21 mouse cellular contexts compared by ENCODE assay signal in the genomic region with DNA sequence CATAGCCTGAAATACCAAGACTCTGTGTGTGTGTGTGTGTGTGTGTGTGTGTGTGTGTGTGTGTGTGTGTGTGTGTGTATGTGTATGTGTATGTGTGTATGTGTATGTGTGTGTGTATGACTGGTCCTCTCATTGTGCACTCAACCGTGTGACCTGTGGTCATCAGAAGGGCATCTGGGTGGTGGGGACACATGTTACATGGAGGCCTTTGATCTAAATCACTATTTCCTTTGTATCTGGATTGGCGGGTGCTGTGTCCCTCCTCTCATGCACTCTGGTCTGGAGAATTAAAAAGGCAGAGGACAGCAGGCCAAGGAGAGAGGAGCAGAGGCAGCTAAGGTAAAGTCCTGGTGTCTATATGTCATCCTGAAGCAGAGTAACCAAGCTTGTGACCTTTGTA. TPM values are rescaled to one million over a fixed set of nuclear protein-coding genes. Genes with fewer than 3 reads are reported as not detected.
DNase-seq lines count a peak whose midpoint lies in the region; ATAC-seq and TF ChIP-seq lines count a peak whose summit lies in the region.
"Had no signal": no experiment of that assay in that cellular context is flagged by ENCODE, and none has a peak within 500 bp of the region (broad histone marks: within the 10 kb centered on the region; RNA-seq: fewer than 3 reads in every experiment).

Gene Tpsb2, plus strand, starts transcription at position 301 of the 400 bp plus-strand sequence.

- no peak for TF ChIP-seq EP300 in heart, postnatal 0 days (IDR thresholded peaks at IDR 0.05; ENCODE audit: low read depth)

- no peaks in the 10 kb centered on the region for H3K27me3 ChIP-seq in embryonic facial prominence, embryonic 14.5 days (replicated peaks; ENCODE audit: control insufficient read depth, insufficient read depth, low read length)
- H3K27me3 ChIP-seq in embryonic facial prominence, embryonic 10.5 days (replicated peaks; ENCODE audit: low read depth, poor library complexity, severe bottlenecking), result 0 out of 2 replicates have a peak, but pooled peaks cover 6% of the 10 kb centered on the region
- H3K27me3 ChIP-seq in heart, postnatal 0 days (ENCODE audit: control insufficient read depth, insufficient read depth, low read length), result no peaks in the 10 kb centered on the region
- H3K27me3 ChIP-seq in embryonic facial prominence, embryonic 15.5 days, result no peaks in the 10 kb centered on the region
- H3K27me3 ChIP-seq in stomach, embryonic 16.5 days (ENCODE audit: control insufficient read depth, insufficient read depth, low read length), result no peaks in the 10 kb centered on the region
- H3K27me3 ChIP-seq: hindbrain, embryonic 15.5 days had no signal

- no peak for ATAC-seq in embryonic facial prominence, embryonic 14.5 days (ENCODE audit: low read depth)
- ATAC-seq in heart, postnatal 0 days (ENCODE audit: insufficient read depth, low read depth), result no peak
- ATAC-seq in embryonic facial prominence, embryonic 15.5 days (ENCODE audit: insufficient number of reproducible peaks, low FRiP score, low TSS enrichment, low read depth), result no peak
- no peak for ATAC-seq in stomach, embryonic 16.5 days (ENCODE audit: insufficient read depth, low FRiP score)
- ATAC-seq: forebrain, embryonic 16.5 days; intestine, embryonic 16.5 days had no signal

- H3K36me3 ChIP-seq in embryonic facial prominence, embryonic 14.5 days (ENCODE audit: control insufficient read depth, insufficient read depth, low read length), result no peaks in the 10 kb centered on the region
- H3K36me3 ChIP-seq in embryonic facial prominence, embryonic 10.5 days (replicated peaks), result no peaks in the 10 kb centered on the region
- no peaks in the 10 kb centered on the region for H3K36me3 ChIP-seq in heart, postnatal 0 days (replicated peaks; ENCODE audit: control insufficient read depth, insufficient read depth, low read length)
- H3K36me3 ChIP-seq in embryonic facial prominence, embryonic 15.5 days, result no peaks in the 10 kb centered on the region
- H3K36me3 ChIP-seq in stomach, embryonic 16.5 days (ENCODE audit: control insufficient read depth, insufficient read depth, low read length), result no peaks in the 10 kb centered on the region
- H3K36me3 ChIP-seq: forebrain, embryonic 12.5 days; heart, embryonic 13.5 days; hindbrain, embryonic 15.5 days had no signal

- TF ChIP-seq CTCF in heart, postnatal 0 days (IDR thresholded peaks at IDR 0.05; ENCODE audit: low read depth), result no peak

- no peaks in the 10 kb centered on the region for H3K9me3 ChIP-seq in embryonic facial prominence, embryonic 14.5 days (ENCODE audit: control insufficient read depth, low read length)
- no peaks in the 10 kb centered on the region for H3K9me3 ChIP-seq in embryonic facial prominence, embryonic 10.5 days
- H3K9me3 ChIP-seq in heart, postnatal 0 days (replicated peaks; ENCODE audit: control insufficient read depth, low read length), result no peaks in the 10 kb centered on the region
- H3K9me3 ChIP-seq in embryonic facial prominence, embryonic 15.5 days (replicated peaks), result no peaks in the 10 kb centered on the region
- H3K9me3 ChIP-seq in stomach, embryonic 16.5 days (replicated peaks; ENCODE audit: control insufficient read depth, low read length), result no peaks in the 10 kb centered on the region
- H3K9me3 ChIP-seq: forebrain, embryonic 12.5 days; heart, embryonic 13.5 days; hindbrain, embryonic 15.5 days had no signal

- no peak within 1 kb of the TSS for H3K27ac ChIP-seq in embryonic facial prominence, embryonic 14.5 days (replicated peaks; ENCODE audit: low read depth, low read length)
- H3K27ac ChIP-seq in embryonic facial prominence, embryonic 10.5 days (replicated peaks), result no peak within 1 kb of the TSS
- H3K27ac ChIP-seq in heart, postnatal 0 days (ENCODE audit: low read depth), result no peak within 1 kb of the TSS
- no peak within 1 kb of the TSS for H3K27ac ChIP-seq in embryonic facial prominence, embryonic 15.5 days (replicated peaks)
- no peak within 1 kb of the TSS for H3K27ac ChIP-seq in stomach, embryonic 16.5 days (ENCODE audit: low read length)
- H3K27ac ChIP-seq: forebrain, embryonic 12.5 days; heart, embryonic 13.5 days; hindbrain, embryonic 15.5 days had no signal

- 63% methylated on average over 2 of the region's 2 CpGs for WGBS in embryonic facial prominence, embryonic 14.5 days
- WGBS in embryonic facial prominence, embryonic 10.5 days, result 78% methylated on average over 2 of the region's 2 CpGs
- WGBS in heart, postnatal 0 days, result 77% methylated on average over 2 of the region's 2 CpGs
- WGBS in embryonic facial prominence, embryonic 15.5 days, result 72% methylated on average over 2 of the region's 2 CpGs
- WGBS in stomach, embryonic 16.5 days, result 74% methylated on average over 2 of the region's 2 CpGs

- no peak for DNase-seq in embryonic facial prominence, embryonic 14.5 days (ENCODE audit: low spot score)
- DNase-seq in embryonic facial prominence, embryonic 10.5 days (ENCODE audit: low spot score), result no peak
- no peak for DNase-seq in heart, postnatal 0 days (ENCODE audit: low spot score)
- no peak for DNase-seq in heart, postnatal 36 days
- DNase-seq in spleen, adult 18-20 months, result no peak
- DNase-seq: adrenal gland, postnatal 10 days; cerebellum, adult 2 months; cerebellum, postnatal 10 days; heart, postnatal 14 days had no signal

- H3K4me3 ChIP-seq in embryonic facial prominence, embryonic 14.5 days (ENCODE audit: low read depth, low read length), result no peak within 1 kb of the TSS
- H3K4me3 ChIP-seq in embryonic facial prominence, embryonic 10.5 days, result no peak within 1 kb of the TSS
- H3K4me3 ChIP-seq in heart, postnatal 0 days (ENCODE audit: low read depth, low read length), result no peak within 1 kb of the TSS
- no peak within 1 kb of the TSS for H3K4me3 ChIP-seq in embryonic facial prominence, embryonic 15.5 days (replicated peaks)
- no peak within 1 kb of the TSS for H3K4me3 ChIP-seq in stomach, embryonic 16.5 days (replicated peaks; ENCODE audit: low read length)
- H3K4me3 ChIP-seq: forebrain, embryonic 12.5 days; heart, embryonic 13.5 days; hindbrain, embryonic 15.5 days had no signal

- intact Hi-C loops in heart, postnatal 36 days (cut with DNase I), result loop anchor here (10.0 kb wide), 1 partner anchor 421 kb away; no protein-coding TSS in a partner anchor

- no peaks in the 10 kb centered on the region for H3K4me1 ChIP-seq in embryonic facial prominence, embryonic 14.5 days (ENCODE audit: control insufficient read depth, insufficient read depth, low read length)
- H3K4me1 ChIP-seq in embryonic facial prominence, embryonic 10.5 days, result no peaks in the 10 kb centered on the region
- no peaks in the 10 kb centered on the region for H3K4me1 ChIP-seq in heart, postnatal 0 days (ENCODE audit: control insufficient read depth, insufficient read depth)
- H3K4me1 ChIP-seq in embryonic facial prominence, embryonic 15.5 days, result no peaks in the 10 kb centered on the region
- H3K4me1 ChIP-seq in stomach, embryonic 16.5 days (ENCODE audit: control insufficient read depth, insufficient read depth, low read length), result peaks cover 3% of the 10 kb centered on the region
- H3K4me1 ChIP-seq: forebrain, embryonic 12.5 days; heart, embryonic 13.5 days; hindbrain, embryonic 15.5 days had no signal

- no peak within 1 kb of the TSS for H3K9ac ChIP-seq in embryonic facial prominence, embryonic 14.5 days (ENCODE audit: low read depth, low read length)
- H3K9ac ChIP-seq in heart, postnatal 0 days (replicated peaks; ENCODE audit: low read depth, low read length), result no peak within 1 kb of the TSS
- no peak within 1 kb of the TSS for H3K9ac ChIP-seq in embryonic facial prominence, embryonic 15.5 days
- no peak within 1 kb of the TSS for H3K9ac ChIP-seq in stomach, embryonic 16.5 days (ENCODE audit: low read length)
- H3K9ac ChIP-seq: forebrain, embryonic 12.5 days; heart, embryonic 13.5 days; hindbrain, embryonic 15.5 days had no signal

- no peak within 1 kb of the TSS for H3K4me2 ChIP-seq in embryonic facial prominence, embryonic 14.5 days (ENCODE audit: low read depth, low read length)
- no peak within 1 kb of the TSS for H3K4me2 ChIP-seq in heart, postnatal 0 days (ENCODE audit: low read depth, low read length)
- no peak within 1 kb of the TSS for H3K4me2 ChIP-seq in embryonic facial prominence, embryonic 15.5 days (replicated peaks)
- no peak within 1 kb of the TSS for H3K4me2 ChIP-seq in stomach, embryonic 16.5 days (ENCODE audit: low read depth, low read length)
- H3K4me2 ChIP-seq: forebrain, embryonic 12.5 days; heart, embryonic 13.5 days; hindbrain, embryonic 15.5 days had no signal

RNA-seq across cellular contexts. Expression of gene Tpsb2, which starts in this region (rescaled TPM):
- 47.8 and 101 TPM in 2 replicates for polyA plus RNA-seq in embryonic facial prominence, embryonic 14.5 days (2014; fragmentation: Nextera tagmentation; extraction: Ambion mirVana)
- polyA plus RNA-seq in embryonic facial prominence, embryonic 10.5 days (2016; fragmentation: Nextera tagmentation; extraction: Ambion mirVana), result not detected in 2 replicates
- total RNA-seq in heart, postnatal 0 days (2014; rRNA removed; ENCODE audit: low replicate concordance), result 15.2 and 28.1 TPM in 2 replicates
- polyA plus RNA-seq in heart, postnatal 0 days (2015; fragmentation: Nextera tagmentation; extraction: Ambion mirVana), result 26.2 and 35.5 TPM in 2 replicates
- total RNA-seq in heart, postnatal 36 days (2021), result 1 to 10 TPM; 1.8 to 2.2 TPM
- 167 and 237 TPM in 2 replicates for polyA plus RNA-seq in embryonic facial prominence, embryonic 15.5 days (2015; fragmentation: Nextera tagmentation; extraction: Ambion mirVana)
- 13.4 and 19.2 TPM in 2 replicates for polyA plus RNA-seq in stomach, embryonic 16.5 days (2015; fragmentation: Nextera tagmentation; extraction: Ambion mirVana)
- total RNA-seq: MEL had no signal
- polyA plus RNA-seq: C2C12; cerebellum, adult 2 months; embryonic facial prominence, embryonic 11.5 days; forebrain, embryonic 12.5 days; forebrain, embryonic 16.5 days; frontal cortex, adult 2 months; heart, embryonic 13.5 days; hindbrain, embryonic 11.5 days had no signal

Comparison
In these comparisons a context has a peak if more than half of its experiments do, and no peak if none do; other contexts are left out.
1. RNA of gene Tpsb2 (polyA plus RNA-seq): 167 to 237 TPM in embryonic facial prominence, embryonic 15.5 days, 47.8 to 101 TPM in embryonic facial prominence, embryonic 14.5 days, 26.2 to 35.5 TPM in heart, postnatal 0 days and 13.4 to 19.2 TPM in stomach, embryonic 16.5 days; not detected in embryonic facial prominence, embryonic 10.5 days; every median in the first group is over 10 times any median in the second.